Mouse (Mus musculus): ENCODE results near the gene Atg9b.
A peak's percentile ranks its signal among the peaks of the same experiment; 100 is the strongest.

Gene Atg9b

GRCm38 (mm10) chr5:24350531-24351250 lies 41.3 kb downstream of the Atg9b start:
- no peak for DNase-seq (ENCODE audit: low read depth, low spot score)

- DNase-seq (ENCODE audit: low read depth, low spot score) = no peak
Observed at GRCm38 (mm10) chr5:24350073-24350472, 41.9 kb downstream of the Atg9b start.

- no peak for DNase-seq (ENCODE audit: low read depth, low spot score)
Observed at GRCm38 (mm10) chr5:24348546-24348945, 43.4 kb downstream of the Atg9b start.

DNA sequence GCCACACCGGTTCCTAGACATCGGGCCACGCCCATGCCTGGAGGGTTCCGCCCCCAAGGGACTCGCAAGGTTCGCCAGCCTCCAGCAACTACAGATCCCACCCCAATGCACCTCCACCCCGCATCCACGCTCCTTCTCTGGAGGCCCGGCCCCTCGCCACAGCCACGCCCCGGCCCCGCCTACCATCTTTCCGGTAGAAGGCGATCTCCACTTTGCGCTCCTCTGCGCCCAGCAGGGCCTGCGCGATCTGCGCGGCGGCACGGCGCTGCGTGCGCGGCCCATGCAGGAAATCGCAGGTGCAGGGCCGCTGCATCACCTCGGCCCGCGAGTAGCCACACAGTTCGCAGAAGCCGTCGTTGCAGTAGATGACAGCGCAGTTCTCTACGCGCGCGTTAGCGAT lies 43.8 kb downstream of the Atg9b start:
- DNase-seq (ENCODE audit: low read depth, low spot score) = peak; percentile 92

GRCm38 (mm10) chr5:24347186-24347875 lies 44.6 kb downstream of the Atg9b start:
- DNase-seq (ENCODE audit: low read depth, low spot score) = no peak

DNA sequence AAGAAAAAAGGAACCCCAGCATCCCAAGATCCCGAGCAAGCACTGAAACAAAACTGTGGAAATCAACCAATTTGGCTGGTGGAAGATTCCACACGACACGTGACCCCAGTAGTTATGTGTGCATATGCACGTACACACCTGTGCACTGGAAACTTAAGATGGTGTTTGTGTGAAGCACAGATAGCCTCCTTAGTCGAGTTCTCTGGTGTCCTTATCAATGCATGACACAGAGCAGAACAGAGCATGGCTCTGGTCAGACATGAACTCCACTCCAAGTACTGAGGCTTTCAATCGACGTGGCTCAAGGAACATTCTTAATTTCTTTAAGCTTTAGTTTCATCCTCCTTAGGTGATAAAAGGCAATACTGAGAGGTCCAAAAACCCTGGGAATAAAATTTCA lies 45.6 kb downstream of the Atg9b start:
- no peak for DNase-seq (ENCODE audit: low read depth, low spot score)

GRCm38 (mm10) chr5:24344477-24345051 lies 47.4 kb downstream of the Atg9b start:
- peak; percentile 75 for DNase-seq (ENCODE audit: low read depth, low spot score)

DNA sequence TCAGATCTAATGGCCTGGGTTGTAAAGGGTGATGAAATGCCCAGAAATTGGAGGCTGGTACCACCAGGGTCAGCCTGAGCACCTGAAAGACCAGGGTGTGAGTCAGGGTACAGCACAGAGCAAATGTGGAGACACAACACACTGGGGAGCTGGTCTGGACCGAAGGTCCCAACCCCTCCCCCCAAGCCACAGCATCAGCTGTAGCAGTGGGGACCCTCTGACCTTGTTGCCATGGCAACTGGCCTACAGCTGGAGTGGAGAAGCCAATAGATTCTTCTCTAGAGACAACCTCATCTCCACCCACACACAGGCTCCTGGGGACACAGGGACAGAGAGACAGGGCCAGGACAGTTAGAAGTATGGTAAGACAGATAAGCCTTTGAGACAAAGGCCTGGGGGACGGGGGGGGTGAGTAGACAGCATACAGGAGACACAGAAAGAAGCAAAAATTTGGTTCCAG lies 47.9 kb downstream of the Atg9b start:
- no peak for DNase-seq (ENCODE audit: low read depth, low spot score)

- no peak for DNase-seq (ENCODE audit: low read depth, low spot score)
Observed at GRCm38 (mm10) chr5:24343379-24343778, 48.6 kb downstream of the Atg9b start.

- no peak for DNase-seq (ENCODE audit: low read depth, low spot score)
Observed at GRCm38 (mm10) chr5:24342966-24343365, 49.0 kb downstream of the Atg9b start.

GRCm38 (mm10) chr5:24342205-24342963 lies 49.6 kb downstream of the Atg9b start:
- DNase-seq (ENCODE audit: low read depth, low spot score) = no peak

DNA sequence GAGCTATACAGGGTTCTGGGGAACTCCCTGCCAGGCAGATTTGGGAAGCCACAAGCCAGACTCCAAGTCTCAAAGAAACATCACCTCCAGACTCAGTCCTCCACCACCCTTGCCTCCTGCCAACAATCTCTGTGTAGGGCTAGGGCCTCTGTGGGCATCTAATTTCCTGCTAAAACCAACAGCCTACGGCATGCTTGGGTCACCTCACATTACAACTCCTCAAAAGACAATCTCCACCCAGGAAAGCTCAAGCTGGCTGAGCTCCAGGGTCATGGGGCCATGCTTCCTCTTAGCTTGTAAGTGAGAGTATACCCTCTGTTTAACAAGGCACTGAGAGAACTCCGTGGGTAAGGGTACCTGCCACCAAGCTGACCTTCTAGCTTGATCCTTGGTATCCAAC lies 54.1 kb downstream of the Atg9b start:
- no peak for DNase-seq (ENCODE audit: low read depth, low spot score)

DNA sequence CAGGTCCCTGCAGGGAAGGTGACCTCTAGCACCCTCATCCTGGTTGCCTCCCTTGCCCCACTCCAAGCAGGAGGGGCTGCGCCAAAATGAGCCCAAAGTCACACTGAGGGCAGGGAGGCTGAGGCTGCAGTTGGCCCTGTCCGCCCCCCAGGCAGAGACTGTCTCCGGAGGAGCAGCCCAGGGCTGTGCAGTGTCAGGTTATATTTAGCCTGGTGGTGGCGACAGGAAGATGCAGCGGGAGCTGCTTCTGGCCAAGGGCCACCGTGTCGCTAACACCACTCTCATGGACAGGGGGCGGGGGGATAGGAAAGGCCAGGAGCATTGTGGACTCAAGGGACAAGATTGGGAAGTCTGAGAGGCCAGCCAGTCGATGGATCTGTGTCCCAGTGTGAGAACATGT lies 54.6 kb downstream of the Atg9b start:
- DNase-seq (ENCODE audit: low read depth, low spot score) = no peak

DNA sequence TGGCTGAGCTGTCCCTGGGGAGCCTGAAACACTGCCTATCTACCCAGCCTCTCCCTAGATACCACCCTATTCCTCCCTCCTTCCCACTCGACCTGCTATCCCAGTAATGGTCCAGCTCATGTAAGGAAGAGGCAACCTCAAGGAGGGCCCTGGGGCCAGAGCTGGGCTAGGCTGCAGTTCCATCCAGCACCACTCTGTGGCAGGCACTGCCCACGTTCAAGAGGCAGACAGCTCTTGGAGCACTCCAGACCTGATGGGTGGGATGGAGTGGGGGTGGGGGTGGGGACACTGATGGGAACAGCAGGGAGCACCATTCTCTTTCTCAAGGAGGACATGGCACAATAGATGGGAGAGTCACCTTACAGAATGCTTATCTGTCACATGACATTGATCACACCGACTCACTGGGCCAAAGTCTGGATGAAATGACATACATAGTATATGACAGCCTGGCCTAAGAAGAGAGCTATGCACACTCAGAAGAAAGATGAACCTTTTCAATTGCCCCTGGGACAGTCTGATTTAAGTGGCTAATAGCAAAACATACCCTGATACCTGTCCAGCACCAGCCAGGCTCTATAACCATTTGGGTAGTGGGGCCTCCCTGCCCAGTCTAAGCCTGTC lies 55.9 kb downstream of the Atg9b start:
- peak; percentile 28 for DNase-seq (ENCODE audit: low read depth, low spot score)

DNA sequence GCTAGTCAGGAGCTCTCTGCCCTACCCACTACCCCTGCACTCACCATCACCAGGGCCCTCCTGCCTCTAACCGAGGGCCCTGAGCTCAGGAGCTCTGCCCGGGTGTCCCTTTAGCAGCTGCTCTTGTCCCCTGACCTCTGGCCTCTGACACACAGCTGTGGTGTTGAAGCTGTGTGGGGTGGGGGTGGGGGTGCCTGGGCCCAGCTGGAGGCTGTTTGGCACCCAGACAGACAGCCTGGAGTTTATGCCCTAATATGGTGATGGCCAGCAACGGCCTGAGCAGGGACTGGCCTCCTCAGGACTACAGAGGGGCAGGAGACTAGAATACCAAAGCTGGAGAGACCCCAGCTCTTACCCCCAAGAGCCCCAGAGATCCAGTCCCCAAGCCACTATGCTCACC lies 57.2 kb downstream of the Atg9b start:
- no peak for DNase-seq (ENCODE audit: low read depth, low spot score)

Measured in CD4-positive helper T cell, adult 2 months (primary cell).